Mouse (Mus musculus) heart, postnatal 4 days (tissue): ENCODE data around the gene Gdpd5. TPM values are rescaled to one million over a fixed set of nuclear protein-coding genes. Genes with fewer than 3 reads are reported as not detected.

ENCODE experiments used
- DNase-seq: peaks from one replicate; pipeline ENCODE4 v3.0.0; 2021
- total RNA-seq, 2 experiments: library from RNA; stranded (reverse); gene quantifications; 2 replicates each; pipeline ENCODE4 v1.2.3; 2021

The Gdpd5 gene
- total RNA-seq, 2 experiments from 2014 or later, result 40.7 to 42.6 TPM

GRCm38 (mm10) chr7:99444012-99444411, 62.8 kb downstream of the Gdpd5 start:
- DNase-seq, result peak; percentile 42

DNA sequence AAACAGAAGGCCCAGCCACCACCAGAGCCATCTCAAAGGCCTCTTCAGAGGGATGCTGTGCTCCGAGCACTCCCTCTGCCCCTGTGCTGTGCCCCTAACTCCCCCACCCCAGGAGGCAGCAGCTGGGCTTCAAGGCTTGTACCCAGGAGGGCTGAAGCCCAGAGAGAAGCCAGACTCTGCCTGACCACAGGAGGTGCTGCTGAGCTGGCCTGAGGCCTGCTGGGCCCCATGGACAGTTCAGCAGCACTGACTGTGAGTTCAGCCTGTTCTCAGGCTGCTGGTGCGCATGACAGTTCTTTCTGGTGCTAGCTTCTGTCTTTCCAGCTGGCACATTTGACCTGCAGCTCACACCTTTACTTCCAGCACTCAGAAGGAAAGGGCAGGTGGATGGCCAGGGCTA, 64.6 kb downstream of the Gdpd5 start:
- peak; percentile 39 for DNase-seq

DNA sequence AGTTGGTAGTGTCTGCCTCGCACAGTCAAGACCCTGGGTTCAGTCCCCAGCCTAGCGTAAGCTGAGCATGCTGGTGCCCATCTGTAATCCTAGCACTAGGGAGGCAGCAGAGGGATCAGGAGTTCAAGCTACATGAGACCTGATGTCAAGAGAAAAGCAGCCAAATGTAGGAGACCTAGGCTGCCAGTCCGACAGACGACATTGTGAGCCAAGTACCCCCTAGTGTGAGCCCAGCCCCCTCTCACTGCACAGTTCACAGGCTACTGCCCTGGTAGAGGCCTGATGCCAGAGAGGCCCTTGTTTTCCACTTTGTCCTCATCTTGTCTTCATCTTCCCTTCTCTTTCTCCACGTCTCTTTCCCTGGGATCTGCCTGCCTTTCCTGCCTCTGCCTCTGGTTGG, 66.1 kb downstream of the Gdpd5 start:
- DNase-seq, result no peak

- DNase-seq, result no peak
These were observed 67.4 kb downstream of the Gdpd5 start for GRCm38 (mm10) chr7:99448619-99449018.

DNA sequence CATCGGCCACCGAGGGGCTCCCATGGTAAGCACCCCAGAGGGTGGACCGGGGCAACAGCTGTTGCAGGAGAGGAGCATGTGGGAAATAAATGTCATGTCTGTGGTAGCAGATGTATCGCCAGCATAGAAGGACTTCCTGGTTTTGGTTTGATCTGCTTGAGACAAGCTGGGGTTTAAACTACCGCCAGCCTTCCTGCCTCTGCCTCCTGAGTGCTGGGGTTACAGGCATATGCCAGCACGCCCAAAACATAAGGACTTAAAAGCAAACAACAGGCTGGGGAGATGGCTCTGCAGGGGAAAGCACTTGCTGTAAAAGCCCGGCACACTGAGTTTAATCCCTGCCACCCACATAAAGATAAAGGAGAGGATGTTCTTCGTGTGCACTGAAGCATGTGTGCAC, 67.8 kb downstream of the Gdpd5 start:
- DNase-seq, result no peak

DNA sequence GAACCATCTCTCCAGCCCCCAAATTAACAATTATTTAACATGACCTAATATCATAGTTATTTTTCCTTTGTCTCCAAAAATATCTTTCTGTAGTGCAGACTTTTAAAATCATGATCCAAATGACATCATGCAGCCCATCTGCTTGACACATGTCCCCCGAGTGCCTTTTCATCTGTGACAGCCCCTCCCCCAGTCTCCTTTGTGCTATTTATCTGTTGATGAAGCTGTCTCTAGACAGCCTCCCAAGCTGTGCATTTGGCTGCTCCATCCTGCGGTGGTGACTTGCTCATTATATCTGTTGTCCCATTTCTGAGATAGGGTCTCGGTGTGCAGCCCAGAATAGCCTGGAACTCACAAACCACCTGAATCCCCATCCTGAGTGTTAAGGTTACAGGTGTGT, 68.5 kb downstream of the Gdpd5 start:
- DNase-seq, result no peak

GRCm38 (mm10) chr7:99450703-99451102, 69.5 kb downstream of the Gdpd5 start:
- peak; percentile 84 for DNase-seq

DNA sequence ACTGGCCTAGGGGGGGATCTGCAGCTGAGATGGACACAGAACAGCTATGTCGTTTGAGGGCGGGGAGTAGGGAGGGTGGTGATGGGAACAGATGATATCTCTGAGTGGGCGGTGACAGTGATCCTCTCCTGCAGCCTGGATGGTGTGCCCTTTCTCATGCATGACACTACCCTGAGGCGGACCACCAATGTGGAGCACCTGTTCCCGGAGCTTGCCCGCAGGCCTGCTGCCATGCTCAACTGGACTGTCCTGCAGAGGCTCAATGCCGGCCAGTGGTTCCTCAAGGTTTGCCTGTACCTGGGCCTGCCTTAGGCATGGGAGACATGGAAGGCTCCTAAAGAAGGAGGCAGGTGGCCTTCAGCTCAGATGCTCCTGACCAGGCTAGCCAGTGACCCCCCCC, 71.6 kb downstream of the Gdpd5 start:
- DNase-seq, result no peak

DNA sequence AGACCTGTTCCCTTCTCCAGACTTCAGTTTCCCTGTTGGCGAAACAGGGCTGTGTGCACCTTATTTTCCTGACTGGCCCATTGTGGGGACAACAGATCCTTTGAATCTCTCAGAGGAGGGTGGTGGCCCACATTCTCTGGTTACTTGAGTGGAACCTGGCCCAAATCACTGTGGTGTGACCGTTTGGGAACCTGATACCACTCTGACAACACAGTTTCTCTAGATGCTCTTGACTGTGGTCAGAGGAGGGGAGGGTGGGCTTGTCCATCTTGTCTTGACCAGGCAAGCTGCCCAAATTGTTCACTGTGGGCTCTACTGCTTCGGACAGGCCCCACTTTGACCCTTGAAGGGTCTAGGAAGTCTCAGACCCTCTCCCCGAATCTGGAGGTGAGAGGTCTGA, 72.8 kb downstream of the Gdpd5 start:
- DNase-seq, result no peak

GRCm38 (mm10) chr7:99458849-99459248, 77.6 kb downstream of the Gdpd5 start:
- DNase-seq, result no peak

DNA sequence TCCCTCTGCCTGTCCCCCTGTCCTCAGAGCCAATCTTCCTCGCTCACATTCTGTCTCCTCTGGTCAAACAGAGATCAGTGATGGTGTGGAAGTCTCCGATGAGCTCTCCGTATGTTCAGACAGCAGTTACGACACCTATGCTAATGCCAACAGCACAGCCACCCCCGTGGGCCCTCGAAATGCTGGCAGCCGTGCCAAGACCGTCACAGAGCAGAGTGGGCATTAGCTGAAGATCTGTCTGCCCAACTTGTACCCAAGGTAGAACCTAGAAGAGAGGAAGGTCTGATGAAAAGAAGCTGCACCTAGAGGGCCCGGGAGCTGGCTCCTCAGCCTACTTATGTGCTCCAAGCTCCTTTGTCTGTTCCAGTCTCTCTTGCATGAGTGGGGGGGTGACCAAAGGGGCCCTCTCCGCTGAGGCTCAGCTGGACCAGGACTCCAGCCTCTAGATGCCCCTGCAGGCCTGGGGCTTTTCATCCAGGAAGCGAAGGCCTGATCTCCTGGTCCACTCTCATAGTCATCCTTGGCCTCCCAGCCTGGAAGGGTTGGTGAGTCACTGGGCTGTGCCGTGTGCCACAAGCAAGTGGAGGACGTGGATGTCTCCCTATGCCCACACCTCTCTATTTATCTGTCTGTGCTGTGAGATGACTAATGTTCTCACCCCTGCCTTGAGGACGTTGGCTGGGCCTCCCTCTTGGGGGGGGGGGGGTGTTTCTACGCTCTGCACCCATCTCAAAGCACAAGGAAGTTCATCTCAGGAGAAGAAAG, 78.9 kb downstream of the Gdpd5 start:
- DNase-seq, result no peak

DNA sequence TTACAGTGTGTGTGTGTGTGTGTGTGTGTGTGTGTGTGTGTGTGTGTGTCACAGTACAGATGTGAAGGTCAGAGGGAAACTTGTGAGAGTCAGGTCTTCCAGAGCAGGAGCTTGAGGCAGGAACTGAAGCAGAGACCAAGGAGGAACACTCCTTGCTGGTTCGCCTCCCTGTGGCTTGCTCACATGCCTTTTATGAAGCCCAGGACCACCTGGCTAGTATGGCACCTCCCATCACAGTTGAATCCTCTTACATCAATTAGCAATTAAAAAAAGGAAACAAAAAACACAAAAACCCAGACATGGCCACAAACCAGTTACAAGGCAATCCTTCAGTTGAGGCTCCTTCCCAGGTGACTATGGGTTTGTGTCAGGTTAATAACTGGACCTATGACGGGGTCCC, 81.9 kb downstream of the Gdpd5 start:
- DNase-seq, result no peak

DNA sequence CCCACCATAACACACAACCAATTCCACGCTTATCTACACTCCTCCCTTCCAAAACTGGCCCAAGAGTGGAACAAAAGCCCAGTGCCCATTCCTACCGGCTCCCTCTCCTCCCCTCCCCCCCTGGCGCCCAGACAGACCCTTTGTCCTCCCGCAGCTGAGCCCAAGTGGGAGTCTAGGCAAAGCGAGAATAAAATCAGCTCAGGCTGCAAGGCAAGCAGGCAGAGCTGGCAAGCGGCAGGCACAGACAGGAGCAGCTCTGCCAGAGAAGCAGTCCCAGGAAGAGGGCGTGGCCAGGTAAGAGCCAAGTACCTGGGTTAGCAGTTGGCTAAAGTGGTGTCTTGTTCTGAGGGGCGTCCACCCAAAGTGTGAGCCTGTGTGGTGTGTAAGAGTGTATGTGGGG, 84.6 kb downstream of the Gdpd5 start, which contains the start of gene Klhl35:
Klhl35 (plus strand) TSS at position 194 of the 400 bp plus-strand sequence.
- no peak for DNase-seq

GRCm38 (mm10) chr7:99467916-99468282, 86.7 kb downstream of the Gdpd5 start:
- peak; percentile 59 for DNase-seq

- DNase-seq, result peak; percentile 81
These were observed 87.3 kb downstream of the Gdpd5 start for GRCm38 (mm10) chr7:99468283-99469132.

DNA sequence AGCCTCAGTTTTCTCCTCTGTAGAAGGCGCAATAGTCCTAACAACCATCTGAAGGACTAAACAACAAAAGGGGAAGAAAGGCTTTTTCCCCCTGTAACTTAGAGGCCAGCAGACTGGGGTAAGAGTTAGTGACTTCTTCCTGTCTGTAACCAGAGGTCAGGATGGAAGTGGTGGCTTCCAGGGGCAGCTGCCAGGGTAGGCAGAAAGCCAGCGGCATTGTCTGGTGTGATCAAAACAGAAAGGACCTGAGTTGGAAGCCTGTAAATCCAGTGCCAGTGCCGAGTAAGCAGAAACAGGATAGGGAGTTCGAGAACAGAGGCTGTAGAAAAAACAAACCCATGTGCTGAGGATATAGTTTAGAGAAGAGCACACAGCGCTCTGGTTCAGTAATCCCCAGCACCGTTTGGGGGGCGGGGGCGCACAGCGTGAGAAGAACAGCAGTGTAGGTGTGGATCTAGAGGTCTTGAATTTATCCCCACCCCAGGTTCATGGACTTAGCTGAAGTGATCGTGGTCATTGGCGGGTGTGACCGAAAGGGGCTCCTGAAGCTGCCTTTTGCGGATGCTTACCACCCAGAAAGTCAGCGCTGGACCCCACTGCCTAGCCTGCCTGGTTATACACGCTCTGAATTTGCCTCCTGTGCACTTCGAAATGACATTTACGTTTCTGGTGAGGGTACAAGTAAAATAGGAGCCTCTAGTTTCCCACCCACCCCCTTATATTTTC, 88.6 kb downstream of the Gdpd5 start:
- DNase-seq, result peak; percentile 53

GRCm38 (mm10) chr7:99471578-99471977, 90.4 kb downstream of the Gdpd5 start:
- DNase-seq, result no peak

DNA sequence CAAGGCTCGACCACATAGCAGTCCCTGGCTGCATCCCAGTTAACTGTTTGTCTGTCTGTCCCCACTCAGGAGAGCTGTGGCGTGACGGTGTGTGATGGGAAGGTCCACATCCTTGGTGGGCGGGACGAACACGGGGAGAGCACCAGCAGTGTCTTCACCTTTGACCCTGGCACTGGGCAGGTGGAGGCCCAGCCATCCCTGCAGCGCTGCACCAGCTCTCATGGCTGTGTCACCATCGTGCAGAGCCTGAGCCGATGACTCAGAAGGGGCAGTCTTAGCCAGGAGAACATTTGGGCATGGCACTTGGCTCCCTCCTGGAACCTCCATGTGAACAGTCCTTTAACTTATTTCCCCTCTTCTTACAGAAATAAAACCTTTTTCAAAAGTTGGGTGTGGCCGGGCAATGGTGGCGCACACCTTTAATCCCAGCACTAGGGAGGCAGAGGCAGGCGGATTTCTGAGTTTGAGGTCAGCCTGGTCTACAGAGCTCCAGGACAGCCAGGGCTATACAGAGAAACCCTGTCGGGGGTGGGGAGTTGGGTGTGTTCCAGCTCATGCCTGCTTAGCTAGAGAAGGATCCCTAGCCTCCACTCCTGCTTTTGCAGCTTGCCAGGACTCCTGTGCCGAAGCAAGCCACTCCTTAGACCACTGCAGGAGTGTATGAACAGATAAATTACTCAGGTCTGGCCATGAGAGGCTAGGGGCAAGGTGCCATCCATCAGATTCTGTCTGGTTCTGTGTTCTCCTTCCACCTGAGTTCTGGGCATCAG, 92.6 kb downstream of the Gdpd5 start:
- DNase-seq, result no peak

GRCm38 (mm10) chr7:99474836-99475561, 93.8 kb downstream of the Gdpd5 start:
- DNase-seq, result no peak

- no peak for DNase-seq
These were observed 94.3 kb downstream of the Gdpd5 start for GRCm38 (mm10) chr7:99475562-99475911.

DNA sequence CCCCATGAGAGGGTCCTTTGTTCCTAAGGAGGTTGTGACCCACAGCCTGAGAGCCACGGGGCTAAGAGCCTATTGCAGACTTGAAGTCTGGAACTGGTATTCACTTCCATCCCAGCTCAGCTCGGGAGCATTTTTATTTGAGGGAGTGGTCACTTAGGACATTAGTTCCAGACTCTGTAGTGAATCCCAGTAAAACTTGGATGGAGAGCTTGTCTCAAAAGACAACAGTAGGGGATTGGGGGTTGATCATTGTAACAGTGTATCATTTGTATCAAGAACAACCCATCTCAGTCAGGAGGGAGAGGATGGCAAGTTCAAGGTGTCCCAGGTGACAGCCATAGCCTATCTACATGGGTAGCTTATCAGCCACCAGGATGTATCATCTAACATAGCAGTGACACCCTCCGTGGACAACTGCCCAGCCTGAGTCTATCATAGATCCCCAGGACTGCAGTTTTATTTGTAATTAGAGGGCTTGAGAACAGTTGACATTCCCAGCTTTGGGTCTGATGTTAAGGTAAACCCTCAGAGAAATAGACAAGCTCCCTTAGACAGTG, 95.4 kb downstream of the Gdpd5 start:
- no peak for DNase-seq
